Mouse (Mus musculus): Measurements from ENCODE around the gene Dip2a. TPM values are rescaled to one million over a fixed set of nuclear protein-coding genes. Genes with fewer than 3 reads are reported as not detected.

Gene Dip2a
- total RNA-seq, 2 experiments from 2014 or later, result 7.6 to 7.8 TPM

DNA sequence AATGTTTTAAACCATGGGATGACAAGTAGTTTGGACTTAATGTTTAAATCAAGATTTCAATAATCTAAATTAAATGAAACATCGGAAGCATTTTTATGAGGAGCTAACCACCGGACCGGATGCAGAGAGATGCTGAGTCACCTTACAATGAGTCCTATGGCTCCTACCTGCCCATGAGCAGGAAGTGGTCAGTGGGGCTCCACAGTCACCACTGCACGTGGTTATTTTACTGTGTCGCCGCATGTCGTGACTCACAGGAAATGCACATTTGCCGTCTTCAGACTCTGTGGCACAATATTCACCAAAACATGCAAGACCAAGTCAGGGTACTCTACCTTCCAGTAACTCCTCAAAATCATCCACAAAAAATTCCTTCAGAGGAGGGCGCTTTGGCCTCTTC, 38.4 kb downstream of the Dip2a start:
- no peak for DNase-seq

DNA sequence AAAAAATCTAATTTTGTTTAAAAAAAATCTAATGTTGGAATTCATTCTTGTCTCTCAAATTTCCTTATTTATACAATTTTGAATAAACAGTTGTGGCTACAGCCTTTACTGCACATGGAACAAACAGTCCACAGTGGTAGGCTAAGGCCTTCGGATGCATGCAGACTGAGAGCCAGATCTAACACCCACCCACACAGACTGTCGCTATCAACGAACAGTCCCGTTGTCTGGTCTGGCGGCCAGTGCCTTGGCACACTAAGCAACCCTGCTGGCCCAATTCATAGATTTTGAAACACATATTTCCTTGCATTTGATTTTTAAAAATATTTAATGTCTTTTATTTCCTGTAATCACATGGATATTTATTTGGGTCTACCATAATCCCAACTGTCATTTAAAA, 45.0 kb downstream of the Dip2a start:
- no peak for DNase-seq

DNA sequence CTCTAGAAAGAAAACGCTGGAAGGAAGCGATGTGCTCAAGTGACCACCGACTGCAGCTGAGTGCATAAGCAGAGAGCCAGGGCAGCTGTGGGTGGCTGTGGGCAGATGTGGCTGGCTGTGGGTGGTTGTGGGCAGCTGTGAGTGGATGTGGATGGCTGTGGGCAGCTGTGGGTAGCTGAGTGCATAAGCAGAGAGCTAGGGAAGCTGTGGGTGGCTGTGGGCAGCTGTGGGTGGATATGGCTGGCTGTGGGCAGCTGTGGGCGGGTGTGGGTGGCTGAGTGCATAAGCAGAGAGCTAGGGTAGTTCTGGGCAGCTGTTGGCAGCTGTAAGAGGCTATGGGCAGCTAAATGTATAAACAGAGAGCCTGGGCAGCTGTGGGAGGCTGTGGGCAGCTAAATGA, 51.9 kb downstream of the Dip2a start:
- no peak for DNase-seq

DNA sequence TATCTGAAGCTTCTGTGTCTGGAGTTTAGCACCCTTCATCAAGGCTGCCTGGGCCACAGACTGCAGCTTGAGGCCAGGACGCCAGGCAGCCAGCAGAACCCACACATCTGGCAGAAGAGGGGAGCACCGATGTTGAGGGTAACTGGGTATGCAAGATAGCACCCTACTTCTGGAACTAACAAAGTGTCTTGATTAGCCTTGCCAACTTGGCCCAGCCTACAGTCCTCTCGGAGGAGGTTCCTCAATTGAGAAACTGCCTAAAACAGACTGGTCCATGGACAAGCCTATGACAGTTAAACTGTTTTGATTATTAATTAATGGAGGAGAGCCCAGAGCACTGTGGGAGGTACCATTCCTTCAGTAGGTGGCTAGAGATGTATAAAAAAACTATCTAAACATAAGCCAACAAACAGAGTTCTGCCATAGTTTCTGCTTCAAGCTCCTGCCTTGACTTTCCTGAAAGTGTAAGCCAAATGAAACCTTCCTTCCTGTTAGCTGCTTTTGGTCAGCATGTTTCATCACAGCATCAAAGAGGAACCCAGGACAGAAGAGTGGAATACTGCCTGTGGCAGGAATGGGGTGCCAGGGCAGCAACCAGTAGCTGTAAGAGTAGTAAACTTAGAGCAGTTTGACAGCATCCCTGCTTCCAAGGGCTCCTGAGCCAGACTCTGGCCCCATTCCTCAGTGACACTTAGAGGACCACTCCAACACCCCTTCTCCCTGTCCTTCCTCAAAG, 55.0 kb downstream of the Dip2a start:
- DNase-seq, result no peak

DNA sequence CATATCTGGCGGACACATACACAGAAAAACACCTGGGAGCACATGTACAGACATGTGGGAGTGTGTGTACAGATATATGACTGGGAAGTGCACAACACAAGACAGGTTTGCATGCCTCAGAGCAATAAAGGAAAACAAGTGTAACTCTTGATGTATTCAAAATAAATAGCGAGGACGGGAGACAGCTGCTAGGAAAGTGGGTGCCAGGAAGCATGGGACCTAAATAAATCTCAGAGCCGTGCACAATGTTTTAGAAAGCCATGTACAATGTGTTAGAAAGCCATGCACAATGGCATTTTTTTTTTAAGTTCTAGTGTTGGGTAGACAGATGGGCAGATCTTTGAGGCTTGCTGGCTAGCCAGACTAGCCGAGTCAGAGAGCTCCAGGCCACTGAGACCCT, 56.0 kb downstream of the Dip2a start:
- DNase-seq, result no peak

DNA sequence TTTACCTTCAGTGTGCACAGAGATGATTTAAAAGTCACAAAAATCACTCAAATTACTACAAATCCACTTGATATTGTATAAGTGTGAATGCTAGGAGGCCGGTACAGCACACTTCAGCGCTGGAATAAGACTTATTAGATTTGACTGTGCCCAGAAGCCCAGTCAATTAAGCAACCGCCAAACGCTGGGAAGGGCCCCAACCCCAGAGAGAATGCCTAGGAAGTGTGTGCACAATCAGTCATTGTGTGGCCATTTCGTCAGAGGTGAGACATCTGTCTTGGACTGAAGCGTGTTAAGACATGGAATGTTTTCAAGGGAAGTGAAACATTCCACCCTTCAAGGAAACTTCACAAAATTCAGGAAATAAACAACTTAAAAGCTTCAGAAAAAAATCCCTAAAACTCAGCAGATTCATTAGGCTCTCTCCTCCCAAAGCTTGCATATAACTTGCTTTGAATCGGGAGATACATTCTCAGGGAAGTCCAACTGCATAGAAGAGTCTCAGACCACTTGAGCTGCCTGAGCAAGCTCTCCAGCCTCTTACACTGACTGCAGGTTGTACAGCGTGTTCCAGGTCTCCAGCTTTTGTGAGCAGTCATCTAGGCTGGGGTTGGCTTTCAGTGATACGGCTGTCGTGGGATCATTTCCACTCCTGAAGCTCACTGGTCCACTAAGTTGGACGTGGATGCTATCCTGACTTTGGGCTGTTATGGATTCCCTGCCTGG, 56.7 kb downstream of the Dip2a start:
- DNase-seq, result no peak

DNA sequence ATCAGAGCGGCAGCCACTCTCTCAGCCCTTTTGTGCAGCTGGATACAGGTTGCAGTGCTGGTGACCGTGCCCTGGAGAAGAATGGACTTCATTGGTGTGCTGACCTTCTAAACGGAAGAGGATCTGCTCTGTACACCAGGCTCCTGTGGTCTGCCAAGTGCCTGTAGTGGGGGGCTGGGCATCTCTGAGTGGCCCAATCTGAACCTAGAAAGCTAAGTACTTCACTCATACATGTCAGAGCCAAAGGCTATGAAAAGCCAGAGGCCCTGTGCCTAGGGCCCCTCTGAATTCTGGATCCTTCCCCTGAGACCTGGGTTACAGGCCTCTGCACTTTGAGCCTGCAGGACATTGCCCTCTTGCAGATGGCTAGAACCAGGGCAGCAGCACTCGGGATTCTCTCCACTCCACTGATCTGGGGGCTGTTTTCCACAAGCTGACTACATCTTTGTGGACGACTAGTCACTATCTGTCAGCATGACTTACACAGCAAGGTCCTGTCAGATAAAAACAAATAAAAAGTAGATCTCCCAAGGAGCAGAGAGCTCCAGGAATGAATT, 66.5 kb downstream of the Dip2a start:
- DNase-seq, result peak in 1 of 2 experiments; percentile 24

DNA sequence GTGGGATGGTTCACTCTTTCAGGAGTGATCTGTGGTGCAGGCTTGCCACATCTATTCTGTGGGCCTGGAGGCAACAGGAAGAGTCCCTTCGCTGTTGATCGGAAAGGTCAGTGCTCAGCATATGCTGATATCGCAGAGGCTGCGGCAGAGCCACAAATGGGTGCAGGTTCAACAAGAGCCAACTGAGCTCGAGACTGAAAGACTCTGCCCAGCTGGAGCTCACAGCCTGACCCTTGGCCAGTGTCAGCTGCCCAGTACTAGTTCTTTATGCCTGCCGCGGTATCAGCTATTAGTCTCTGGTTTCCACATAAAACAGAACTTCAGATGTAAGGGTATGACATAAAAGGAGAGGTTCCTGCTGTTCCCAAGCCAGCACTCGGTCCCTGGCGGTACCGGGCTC, 69.8 kb downstream of the Dip2a start:
- DNase-seq, result no peak

DNA sequence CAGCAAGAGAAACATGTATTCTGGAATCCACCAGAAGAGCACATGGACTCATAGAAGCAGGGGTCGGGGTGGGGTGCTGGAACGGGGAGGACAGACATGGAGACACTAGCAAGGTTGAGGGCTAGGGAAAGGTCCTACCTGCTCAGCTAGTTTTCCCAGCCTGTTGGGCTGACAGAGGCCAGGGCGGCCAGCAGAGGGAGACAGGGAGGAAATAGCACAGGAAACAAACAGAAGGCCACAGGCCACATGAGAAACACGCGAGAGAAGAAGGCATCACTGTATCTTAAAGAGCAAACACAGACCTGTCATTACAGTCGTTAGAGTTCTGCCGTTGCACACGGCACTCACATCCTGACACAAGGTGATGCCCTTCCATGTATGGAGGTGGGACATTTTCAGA, 73.9 kb downstream of the Dip2a start:
- DNase-seq, result peak in 1 of 2 experiments; percentile 37

DNA sequence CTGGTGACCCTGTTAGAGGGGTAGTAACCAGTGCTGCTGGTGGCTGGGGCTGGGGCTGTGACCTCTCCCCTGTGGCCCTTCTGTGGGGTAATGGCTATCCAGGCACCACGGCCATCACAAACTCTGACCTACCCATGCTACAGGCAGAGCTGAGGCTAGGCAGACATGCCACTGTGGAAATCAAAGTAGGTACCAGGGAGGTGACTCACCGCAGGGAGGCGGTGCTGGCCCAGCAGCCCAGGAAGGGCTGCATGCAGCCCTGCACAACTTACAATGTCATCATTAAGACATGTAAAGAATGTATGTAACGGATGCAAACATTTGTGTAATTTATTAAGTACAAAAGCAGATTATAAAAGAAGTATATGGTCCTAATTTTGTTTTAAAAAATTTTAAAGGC, 82.7 kb downstream of the Dip2a start:
- no peak for DNase-seq

DNA sequence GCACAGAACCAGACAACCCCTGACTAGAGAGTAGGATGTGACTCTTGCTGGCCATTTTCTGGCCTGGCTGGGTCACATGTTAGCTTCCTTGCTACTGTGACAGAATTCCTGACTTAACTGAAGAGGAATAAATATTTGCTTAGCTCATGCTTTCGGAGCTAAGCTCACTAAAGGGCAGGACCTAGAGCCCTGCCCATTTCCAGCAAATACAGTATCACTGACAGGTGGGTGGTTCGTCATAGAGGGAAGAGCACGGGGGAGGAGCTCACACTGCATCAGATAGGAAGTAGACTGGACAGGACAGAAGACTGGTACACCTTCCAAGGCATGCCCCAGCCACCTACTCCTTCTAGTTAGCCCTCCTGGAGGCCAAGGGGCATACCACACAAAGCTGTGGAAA, 83.6 kb downstream of the Dip2a start:
- no peak for DNase-seq

DNA sequence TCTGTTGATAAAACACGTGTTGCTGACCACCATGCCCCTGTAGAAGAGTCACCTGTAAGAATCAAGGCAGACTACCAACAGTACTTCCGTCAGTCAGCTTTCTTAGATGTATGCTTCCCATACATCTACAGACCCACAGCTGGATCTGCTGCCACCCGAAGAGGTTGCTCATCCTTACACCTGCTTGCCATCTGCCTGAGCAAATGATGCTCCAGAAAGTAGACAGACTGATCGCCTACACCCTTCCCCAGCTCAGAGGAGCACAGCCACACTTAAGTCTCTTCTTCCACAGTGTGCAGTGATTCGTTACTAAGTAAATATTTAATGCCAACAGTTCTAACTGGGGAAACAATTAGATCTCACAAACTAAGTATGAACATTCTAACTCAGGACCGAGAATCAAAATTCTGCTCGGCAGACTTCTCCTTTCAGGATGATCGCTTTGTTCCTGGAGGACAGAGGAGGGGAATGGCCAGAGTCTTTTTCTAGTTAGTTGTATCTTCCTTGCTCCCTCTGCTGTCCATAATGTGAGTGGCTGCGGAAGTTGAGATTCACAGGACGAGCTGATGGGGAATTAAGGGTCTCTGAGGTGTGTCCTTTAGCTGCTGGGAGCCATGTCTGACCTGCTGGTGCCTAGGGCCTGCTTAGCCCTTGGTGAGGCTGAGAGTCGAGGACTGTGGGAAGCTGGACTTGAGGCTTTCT, 84.6 kb downstream of the Dip2a start:
- DNase-seq, result peak in 1 of 2 experiments; percentile 42

DNA sequence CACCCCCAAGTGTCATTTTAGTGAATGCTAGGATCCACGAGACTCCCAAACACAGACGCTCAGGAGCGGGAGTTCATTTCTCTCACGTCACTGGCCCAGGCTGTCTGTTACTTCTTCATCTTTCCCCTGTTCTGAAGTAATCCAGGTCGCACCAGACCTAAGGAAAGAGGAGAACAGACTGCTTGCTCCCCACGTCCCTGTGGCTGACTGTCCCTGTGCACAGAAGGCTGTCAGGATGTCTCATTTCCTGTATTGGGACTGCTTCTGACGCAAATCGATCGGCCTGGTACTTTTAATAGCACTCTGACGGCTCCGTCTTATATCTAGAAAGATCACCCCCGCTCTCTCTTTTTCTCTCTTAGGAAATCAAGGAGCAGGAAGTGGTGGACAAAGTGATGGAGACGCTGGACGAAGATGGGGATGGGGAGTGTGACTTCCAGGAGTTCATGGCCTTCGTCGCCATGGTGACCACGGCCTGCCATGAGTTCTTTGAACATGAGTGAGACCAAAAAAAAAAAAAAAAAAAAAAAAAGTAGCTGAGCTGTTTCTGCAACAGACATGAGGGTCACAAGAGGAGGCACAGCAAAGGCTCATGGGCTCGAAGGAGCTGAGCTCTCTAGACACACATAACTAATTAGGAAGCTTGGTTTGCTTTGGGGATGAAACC, 85.4 kb downstream of the Dip2a start:
- DNase-seq, result peak in 1 of 2 experiments; percentile 11

DNA sequence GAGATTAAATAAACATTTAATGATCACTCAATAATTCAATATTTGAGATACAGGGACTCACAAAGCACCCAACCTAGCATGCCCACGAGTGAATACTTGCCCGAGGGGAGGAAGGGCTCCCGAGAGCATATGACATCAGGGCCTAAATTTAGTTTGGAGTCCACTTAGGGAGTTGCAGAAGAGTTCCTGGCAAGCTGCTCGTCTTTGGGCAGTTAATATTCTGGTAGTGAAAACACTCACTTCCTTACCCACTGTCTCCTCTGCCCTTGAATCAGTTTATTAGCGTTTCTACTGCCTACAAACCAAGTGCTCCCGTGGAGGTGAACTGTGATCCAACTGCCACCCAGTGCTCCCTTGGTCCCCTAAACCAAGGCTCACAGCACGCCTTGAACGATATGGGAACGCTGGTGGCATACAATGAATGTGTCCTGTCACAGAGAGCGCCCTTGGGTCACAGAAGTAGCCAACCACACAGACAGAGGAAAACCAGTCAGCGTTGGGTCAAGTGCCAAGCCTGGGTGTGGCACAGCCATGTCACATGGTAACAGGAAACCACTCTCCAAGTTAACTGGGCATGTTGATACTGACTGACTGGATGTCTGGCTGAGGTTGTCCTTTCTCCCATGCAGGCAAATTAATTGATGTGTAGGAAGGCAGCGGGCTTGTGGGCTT, 87.2 kb downstream of the Dip2a start:
- peak; percentile 85 to 89 for DNase-seq

DNA sequence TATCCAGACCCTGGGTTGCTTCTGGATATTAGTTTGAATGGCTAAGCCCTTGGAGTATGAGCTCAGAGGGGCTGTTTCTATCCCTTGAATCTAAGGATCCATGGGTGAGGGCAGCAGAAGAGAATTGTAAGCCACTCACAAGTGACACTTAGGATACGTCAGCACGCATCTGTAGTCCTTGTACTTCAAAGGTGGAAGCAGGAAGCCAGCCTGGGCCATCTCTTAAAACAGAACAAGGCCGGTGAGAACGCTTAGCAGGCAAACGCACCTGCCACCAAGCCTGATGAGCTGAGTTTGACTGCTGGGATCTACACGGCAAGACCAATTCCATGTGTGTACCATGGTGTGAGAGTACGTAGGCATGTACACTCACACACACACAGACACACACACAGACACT, 87.9 kb downstream of the Dip2a start:
- no peak for DNase-seq

DNA sequence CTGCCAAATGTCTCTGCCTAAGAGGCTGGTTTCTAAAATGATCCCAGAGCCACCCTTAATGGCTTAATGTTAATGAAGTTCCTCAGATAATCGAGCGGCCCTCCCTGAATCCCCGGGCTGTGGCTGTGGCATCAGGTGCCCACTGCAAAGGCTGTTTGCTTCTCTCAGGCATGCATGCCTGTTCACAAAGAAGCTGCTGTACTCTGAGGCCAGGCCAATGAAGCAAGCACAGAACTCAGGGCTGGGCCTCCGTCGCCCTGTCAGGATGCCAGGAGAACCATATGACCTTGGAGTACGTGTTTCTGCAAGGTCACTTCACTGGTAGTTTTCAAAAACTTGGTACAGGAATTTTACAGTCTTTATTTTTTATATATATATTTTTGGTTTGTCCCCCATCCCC, 89.5 kb downstream of the Dip2a start:
- DNase-seq, result no peak

DNA sequence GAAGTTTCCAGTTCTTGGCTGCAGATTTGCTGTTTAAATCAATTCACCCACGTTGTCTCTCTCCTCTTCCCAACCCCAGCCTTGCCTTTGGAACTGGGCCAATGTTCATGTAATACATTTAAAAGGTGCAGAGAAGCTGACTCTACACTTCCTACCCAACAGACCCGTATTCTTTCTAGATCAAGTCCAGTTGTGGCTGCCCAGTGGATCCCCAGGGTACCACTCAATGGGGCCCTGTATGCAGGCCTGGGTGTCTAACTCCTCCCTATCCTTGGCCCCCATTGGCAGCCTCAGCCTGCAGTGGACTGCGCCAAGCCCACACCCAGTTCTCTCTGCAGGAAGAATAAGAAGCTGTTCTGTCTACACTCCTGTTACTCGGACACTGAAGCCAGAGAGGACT, 91.6 kb downstream of the Dip2a start, which contains the start of gene S100b:
Gene S100b, plus strand, starts transcription at position 318 of the 400 bp plus-strand sequence.
- peak in 1 of 2 experiments; percentile 25 for DNase-seq

DNA sequence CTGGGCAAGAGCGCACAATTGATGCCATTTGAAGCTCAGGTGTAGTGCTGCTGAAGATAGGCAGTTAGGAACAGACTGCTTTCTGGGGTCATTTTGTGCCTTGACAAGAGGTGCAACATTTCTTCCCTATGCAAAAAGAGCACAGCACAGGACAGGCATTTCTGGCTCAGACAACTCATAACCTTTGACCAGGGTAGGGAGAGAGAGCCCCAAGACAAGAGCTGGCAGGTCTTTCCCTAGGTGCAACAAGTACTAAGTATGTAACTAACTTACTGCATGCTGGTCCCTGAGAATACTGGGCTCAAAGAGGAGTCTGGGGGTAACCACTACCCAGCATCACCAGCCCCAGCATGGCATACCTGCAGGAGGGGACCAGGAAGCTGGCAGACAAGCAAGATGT, 92.0 kb downstream of the Dip2a start:
- DNase-seq, result no peak

DNA sequence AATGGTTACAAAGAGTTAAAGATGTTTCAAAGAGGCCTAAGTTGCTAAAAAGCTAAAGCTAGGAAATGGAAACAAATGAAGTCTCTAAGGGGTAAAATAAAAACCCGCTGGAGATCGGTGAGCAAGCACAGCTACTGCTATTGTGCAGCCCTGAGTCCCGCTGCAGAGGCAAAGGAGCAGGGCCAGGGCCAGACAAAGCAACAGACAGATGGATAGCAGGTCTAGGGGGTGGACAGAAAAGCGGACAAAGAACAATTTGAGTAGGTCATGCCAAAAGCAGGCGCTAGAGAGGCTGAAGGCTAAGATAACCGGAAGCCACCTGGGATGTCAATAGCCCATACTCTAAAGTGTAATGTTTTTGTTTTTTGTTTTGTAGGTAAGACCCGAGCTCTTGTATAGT, 94.2 kb downstream of the Dip2a start:
- DNase-seq, result no peak

DNA sequence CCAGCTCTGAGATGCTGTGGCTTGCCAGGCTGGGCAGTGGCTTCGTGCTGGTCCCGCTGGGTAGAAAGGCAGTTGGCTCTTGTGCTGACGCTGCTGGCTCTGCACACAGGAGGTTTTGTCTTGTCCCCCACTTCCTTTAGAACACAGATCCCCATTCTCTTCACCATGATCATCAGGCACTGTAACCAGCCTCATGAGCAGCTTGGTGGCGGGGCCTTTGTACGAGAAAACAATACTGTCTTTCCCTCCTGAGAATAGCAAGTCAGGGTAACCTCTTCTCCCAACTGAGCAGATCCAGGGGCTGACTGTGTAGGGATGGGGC, 96.5 kb downstream of the Dip2a start:
- no peak for DNase-seq

DNA sequence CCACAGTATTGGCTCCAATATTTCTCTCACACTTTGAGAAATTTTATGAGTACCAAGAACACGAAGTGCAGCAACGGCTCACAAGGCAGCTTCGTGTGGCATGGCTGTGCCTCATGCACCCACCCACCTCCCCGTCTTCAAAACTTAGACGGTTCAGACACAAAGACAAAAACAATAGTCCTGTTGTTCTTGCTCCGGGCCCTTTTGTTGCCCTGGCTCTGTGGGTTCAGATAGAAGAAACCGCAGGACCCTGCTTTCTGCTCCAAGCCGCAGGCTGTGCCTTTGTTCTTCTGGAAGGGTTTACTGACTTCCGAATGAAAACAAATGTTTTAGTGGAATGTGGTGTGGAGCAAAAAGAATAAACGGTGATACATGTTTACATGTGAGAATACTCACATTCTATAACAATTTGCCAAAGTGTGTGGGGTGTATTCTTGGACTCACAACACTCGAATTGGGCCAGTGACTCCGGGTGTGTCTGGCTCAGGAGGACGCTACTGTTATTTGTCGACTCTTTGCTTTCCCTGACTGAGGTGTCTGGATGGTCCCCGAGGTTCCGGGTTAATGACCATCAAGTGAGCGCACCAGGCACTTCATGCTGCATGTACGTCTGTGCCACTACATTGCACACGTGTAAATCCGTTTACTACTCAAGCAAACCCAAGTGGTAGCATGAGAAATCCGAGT, 97.0 kb downstream of the Dip2a start:
- no peak for DNase-seq
